Mouse (Mus musculus) cerebellum, postnatal 10 days (tissue): Measurements from ENCODE around the gene Igbp1.
A peak's percentile ranks its signal among the peaks of the same experiment; 100 is the strongest.

Experiments
- DNase-seq, 2 experiments: peaks; one replicate each; pipeline ENCODE4 v3.0.0; 2021; ENCODE audit warnings: mixed read lengths in 2 of 2

Igbp1 gene

DNA sequence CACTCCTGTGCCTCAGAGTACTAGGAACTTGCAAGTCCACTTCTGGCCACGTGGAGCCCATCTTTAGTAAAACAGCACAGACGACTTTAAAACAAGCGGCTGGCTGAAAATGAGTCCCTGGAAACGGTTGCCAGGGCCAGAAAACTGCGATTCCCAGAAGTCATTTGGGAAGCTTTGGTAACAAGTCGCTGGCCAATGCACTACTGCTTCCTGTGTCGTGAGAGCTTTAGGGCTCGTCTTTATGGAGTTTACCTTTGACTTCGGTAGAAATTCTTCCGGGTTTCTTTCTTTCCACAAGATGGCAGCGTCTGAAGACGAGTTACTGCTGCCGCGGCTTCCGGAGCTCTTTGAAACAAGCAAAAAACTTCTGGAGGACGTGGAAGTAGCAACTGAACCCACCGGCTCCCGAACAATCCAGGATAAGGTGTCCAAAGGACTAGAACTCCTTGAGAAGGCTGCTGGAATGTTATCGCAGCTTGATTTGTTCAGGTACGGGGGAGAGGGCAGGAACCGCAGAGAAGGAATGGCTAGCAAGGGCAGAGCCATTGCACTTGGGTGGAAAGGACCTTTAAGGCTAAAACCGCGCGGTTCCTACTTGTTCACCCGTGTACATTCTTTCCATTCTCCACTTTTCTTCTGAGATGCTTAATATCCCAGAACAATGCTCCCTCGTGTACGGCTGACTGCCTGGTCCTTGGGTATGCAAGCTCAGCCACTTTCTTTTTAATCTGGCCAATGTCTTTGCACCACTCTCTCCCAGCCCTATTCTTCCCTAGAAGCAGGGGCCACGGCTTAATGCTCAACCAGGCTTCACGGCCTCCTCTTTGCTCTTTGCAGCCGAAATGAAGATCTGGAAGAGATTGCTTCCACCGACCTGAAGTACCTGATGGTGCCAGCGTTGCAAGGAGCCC, at the start of gene Igbp1:
Gene Igbp1, plus strand, starts transcription at position 224 of the 911 bp plus-strand sequence.
- DNase-seq: peak; percentile 79 to 83

GRCm38 (mm10) chrX:100468047-100468446, 26.0 kb upstream of the Igbp1 start:
- no peak for DNase-seq

DNA sequence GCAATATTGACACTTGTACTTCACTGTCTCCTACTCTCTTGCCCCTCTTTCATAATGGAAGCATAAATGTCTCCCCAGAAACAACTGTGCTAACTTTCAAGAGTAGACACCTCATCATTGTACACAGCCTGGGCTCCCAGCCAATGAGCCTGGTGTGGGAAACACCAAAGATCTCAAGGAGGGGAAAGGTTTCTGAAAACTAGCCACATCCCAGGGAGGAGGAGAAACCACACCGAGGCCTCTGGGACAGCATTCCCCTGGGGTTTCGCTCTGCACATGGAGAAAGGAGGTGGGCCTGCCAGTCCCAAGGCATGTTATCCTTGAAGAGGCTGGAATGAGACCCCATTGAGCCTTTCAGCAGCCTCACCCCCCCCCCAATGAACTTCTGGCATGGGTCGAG, 24.0 kb upstream of the Igbp1 start:
- no peak for DNase-seq

GRCm38 (mm10) chrX:100471491-100471890, 22.6 kb upstream of the Igbp1 start:
- no peak for DNase-seq

DNA sequence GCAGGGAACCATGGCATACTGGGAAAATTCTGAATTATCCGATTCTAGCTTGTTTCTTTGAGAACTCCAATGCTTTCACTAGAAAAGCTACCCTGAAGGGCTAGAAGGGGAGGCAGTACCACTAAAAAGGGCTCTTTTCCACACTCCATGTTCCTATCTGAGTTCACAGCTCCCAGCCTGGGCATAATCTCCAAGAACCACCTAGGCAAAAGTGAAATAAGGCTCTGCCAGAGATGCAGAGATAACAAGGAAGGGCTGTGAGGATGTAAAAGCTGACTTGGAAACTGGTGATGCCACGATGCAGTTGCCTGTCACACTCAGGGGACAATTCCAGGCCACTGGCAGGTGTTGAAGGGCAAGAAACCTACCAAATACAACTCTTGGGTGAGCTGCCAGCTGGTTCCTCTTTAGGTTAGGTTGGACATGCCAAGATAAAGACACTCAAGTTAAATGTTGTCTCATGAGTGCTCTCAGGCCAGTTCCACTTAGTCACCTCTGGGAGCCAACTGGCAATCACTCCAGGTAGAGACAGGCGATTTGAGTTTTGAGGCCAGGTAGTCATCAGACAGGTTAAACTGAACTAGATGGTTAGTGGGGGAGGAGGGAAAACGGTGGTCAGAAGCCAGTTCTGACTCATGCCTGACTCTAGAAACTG, 18.4 kb upstream of the Igbp1 start:
- DNase-seq: no peak

DNA sequence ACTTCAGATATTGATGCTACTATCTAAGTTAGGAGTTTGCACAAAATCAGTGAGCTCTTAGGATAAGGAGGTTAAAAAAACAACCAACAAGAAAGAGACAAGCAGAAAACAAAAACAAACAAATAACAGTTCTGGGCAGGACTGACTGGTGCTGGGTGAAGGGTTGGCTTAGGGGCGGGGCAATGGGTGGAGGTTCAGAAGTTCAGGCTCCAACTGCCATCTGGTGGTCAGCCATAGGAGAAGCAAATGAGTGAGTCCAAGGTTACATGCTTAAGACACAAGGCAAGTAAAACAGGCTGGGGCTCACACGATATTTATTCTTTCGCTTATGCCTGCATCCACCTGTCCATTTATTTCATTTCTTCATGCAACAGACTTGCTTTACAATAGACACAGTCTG, 13.8 kb upstream of the Igbp1 start:
- peak; percentile 77 to 82 for DNase-seq

DNA sequence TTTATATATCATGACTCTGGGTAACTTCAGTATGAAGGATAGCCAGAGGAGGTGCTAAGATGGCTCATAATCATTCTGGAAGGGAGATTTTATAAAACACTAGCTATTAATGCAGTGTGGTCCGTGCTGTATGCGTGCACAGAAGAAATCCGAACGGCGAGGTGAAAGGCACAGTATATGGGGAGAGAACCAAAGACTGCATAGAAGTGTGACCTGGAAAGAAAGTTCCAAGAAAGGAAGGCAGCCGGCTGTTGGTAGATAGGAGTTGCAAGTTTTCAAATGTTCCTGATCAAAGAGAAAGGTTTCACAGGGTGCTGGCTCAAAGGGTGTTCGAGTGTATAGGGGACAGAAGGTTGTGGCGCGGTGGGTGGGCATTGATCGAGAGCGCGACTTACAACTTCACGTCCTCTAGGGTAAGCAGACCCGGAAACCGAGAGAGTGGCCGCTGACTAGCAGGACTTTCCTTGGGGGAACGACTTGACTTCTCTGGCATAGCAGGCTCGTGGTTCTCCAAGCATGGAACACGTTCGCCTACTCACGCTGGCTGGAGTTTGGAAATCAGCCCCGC, 507 bp upstream of the Igbp1 start:
- no peak for DNase-seq

GRCm38 (mm10) chrX:100504175-100504851, 10.2 kb downstream of the Igbp1 start:
- DNase-seq: no peak

GRCm38 (mm10) chrX:100508164-100508563, 14.1 kb downstream of the Igbp1 start:
- DNase-seq: no peak

GRCm38 (mm10) chrX:100509921-100510320, 15.8 kb downstream of the Igbp1 start:
- no peak for DNase-seq

- no peak for DNase-seq
These were observed 22.6 kb downstream of the Igbp1 start for GRCm38 (mm10) chrX:100516683-100517082.

- no peak for DNase-seq
These were observed 23.5 kb downstream of the Igbp1 start for GRCm38 (mm10) chrX:100517626-100518025.

GRCm38 (mm10) chrX:100518532-100518931, 24.4 kb downstream of the Igbp1 start:
- DNase-seq: no peak

- DNase-seq: no peak
These were observed 30.4 kb downstream of the Igbp1 start, which contains the start of gene Dgat2l6 for GRCm38 (mm10) chrX:100524471-100524870. TSS of gene Dgat2l6 (plus strand) at chrX:100524838.

DNA sequence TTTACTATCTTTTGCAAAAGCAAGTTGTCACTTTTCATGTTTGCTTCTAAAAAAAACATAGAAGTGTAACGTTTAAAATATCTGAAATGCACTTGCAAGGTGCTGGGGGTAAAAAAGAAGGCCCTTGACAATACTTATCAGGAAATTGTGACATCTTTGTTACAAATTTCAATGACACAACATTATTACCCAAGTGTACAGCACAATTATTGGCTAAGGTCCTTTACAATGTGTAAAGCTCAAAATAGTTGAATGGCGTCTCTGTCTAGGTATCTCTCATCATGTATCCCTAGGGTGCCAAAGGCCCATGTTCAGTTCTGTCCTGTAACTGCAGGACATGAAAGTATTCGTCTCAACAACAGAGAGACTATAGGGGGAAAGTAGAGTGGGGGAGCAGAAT, 61.9 kb downstream of the Igbp1 start:
- DNase-seq: no peak

- no peak for DNase-seq
These were observed 71.6 kb downstream of the Igbp1 start for GRCm38 (mm10) chrX:100565696-100566095.
